Mouse (Mus musculus) pancreas, adult 10 weeks (tissue): Measurements from ENCODE around the gene Dynlt1c. TPM values are rescaled to one million over a fixed set of nuclear protein-coding genes. Genes with fewer than 3 reads are reported as not detected.

Source experiments
- polyA plus RNA-seq: library from polyadenylated mRNA; stranded (reverse); fragments of 350-450 nt; fragmentation: Illumina TruSeq; extraction: RNeasy Lipid Tissue Mini Kit (QIAGEN cat#74804); gene quantifications from one replicate; pipeline ENCODE4 v1.2.3, GENCODE M21; 2015; ENCODE audit warnings: low read depth, low replicate concordance; ENCODE audit not compliant: insufficient read depth

Dynlt1c gene
- polyA plus RNA-seq = 5.9 TPM

DNA sequence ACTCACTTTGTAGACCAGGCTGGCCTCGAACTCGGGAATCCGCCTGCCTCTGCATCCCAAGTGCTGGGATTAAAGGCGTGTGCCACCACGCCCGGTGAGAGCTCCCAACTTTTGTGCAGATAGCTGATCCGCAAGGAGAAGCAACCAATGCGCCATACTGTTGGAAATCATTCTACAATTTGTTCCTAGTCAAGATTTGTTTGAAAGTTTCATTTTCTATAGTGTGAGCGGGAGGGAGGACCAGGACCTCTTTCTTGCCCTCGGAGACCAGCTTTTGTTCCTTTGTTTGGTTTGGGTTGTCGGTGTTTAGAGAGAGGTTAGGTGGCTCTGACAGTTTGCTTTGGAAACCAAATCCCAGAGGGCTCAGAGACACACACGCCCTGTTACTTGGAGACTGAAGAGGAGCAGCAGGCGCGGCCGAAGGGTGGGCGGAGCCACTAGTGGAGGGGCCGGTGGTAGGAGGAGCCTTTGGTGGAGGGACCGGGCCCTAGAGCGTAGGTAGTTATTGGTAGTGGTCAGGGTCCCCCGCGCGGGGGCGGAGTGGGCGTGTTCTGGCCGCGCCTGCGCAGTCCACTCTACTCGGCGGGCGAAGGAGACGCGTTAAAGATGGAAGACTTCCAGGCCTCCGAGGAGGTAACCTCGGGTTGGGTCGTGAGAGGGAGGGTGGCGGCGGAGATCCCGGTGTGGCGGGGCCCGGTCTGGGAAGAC lies at the start of gene Dynlt1c:
Gene Dynlt1c (plus strand): TSS at position 468 of the 708 bp plus-strand sequence.

GRCm38 (mm10) chr17:6655567-6656281 lies 54.3 kb downstream of the Dynlt1c start, which contains the start of gene Dynlt1f:
Gene Dynlt1f, minus strand, starts transcription at chr17:6655900.

DNA sequence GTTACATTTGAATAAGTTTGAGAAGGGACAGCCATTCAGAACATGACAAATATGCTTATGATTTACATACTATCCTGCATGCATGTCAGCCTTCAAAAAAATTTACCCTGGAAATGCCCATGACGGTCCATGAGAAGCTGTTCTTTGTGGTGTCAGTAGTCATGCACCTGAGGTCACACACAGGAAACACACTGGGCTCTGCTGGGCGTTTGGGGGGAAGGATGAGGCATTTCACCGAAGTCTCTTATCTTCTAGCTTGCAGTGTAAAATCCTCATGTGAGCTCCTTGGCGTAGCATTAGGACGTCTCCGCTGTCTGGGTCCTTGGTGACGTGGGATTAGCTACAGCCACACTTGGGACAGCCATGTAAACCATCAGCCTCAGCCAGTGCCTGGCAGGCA lies 57.3 kb downstream of the Dynlt1c start, which contains the start of gene Sytl3:
Gene Sytl3 (plus strand): TSS at position 293 of the 400 bp plus-strand sequence.

Other genes starting within 250 kb of the Dynlt1c start
- gene Dynlt1b, start 171.6 kb upstream of the Dynlt1c start, polyA plus RNA-seq = 22.7 TPM
- gene Dynlt1f, start 54.2 kb downstream of the Dynlt1c start, polyA plus RNA-seq = 14.3 TPM
- not detected for gene Sytl3, start 57.4 kb downstream of the Dynlt1c start, polyA plus RNA-seq
- 13.5 TPM for gene Ezr, start 181.1 kb downstream of the Dynlt1c start, polyA plus RNA-seq